Mouse (Mus musculus) inflammation-experienced regulatory T-cells, adult 6 months (primary cell): Measurements from ENCODE around the gene Tstd2. TPM values are rescaled to one million over a fixed set of nuclear protein-coding genes. Genes with fewer than 3 reads are reported as not detected.

Experiments
- ATAC-seq: one replicate; pipeline ENCODE4 v1.8.0; 2017
- polyA plus RNA-seq, 3 experiments: library from polyadenylated mRNA; unstranded; fragments of 100-300 nt; shearing (Covaris generic); gene quantifications; one replicate each; pipeline ENCODE4 v1.2.1; 2017

Gene Tstd2
- polyA plus RNA-seq = 10 to 100 TPM; 22.3 to 32.3 (median 29.5) TPM

DNA sequence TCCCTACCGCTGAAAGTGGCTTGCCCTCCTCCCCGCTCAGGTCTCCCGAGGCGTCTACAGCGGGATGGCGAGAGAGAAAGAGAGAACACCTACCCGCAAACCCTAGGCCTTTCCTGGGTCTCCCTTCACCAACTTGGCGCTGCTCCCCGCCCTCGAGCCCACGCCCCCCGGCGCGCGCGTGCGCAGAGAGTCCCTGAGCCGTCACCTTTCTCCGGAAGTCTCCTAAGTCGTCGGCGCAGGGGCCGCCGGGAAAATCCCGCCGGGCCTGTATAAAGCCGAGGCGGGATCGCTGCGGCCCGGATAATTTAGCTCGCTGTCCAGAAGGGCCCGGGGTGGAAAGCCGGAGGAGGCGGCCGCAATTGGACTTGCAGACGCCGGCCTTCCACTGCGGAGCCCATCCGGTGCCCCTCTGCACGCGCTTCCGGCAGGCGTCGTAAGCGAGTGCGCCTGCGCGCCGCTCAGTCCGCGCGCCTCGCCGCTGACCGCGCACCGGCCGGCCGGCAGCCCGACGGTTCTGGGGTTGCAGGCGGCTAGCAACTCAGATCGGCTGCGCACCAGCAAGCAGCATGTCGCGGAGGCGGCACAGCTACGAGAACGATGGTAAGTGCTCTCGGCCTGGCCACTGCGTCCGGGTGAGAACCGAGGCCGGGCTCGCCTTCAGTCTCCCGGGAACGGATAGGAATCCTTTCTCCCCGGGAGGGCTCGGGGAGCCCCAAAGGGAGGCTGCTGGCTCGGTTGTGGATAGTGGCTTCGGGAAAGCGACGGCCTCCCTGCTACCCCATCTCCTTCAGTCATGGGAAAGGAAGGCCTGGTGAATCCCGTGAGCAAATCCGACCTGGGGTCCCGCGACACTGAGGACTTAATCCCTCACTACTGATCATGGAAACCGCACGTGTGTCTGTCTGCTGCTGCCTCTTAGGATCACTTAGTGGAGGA, at the start of gene Tstd2, which contains the start of gene Ncbp1:
TSS of gene Tstd2 (minus strand) at position 408 of the 936 bp plus-strand sequence.
TSS of gene Ncbp1 (plus strand) at position 327 of the 936 bp plus-strand sequence.
- ATAC-seq = peak; percentile 79

DNA sequence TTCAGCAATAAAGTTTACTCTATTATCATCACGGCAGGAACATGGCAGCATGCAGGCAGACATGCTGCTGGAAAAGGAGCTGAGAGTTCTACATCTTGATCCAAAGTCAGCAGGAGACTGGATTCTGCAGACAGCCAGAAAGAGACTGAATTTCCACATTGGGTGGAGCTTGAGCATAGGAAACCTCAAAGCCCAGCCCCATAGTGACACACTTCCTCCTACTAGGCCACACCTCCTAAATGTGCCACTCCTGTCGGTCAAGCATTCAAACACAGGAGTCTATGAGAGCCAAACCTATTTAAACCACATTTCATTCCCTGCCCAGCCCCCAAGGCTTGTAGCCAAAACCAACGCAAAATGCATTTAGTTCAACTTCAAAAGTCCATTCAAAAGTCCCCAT, 48.0 kb upstream of the Tstd2 start:
- ATAC-seq = no peak

GRCm38 (mm10) chr4:46185890-46186289, 47.4 kb upstream of the Tstd2 start:
- no peak for ATAC-seq

DNA sequence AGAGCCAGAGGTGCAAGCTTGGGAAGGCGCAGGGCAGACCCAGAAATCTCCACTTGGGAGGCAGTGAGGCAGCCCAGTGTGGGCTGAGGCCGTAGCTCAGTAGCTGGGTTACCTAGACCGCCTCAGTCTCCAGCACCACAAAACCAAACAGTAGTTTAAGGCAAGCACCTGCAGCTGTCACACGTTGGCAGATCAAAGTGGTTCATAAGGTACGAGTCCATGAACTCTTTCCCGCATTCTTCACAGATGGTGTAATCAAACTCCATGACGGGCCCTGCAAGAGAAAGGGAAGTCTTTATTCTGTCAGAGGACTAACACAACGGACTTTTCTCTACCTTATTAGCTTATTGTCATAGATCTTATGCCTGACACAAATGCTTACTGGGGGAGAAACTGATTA, 46.9 kb upstream of the Tstd2 start:
- no peak for ATAC-seq

GRCm38 (mm10) chr4:46182181-46182580, 43.7 kb upstream of the Tstd2 start:
- peak; percentile 21 for ATAC-seq

- ATAC-seq = no peak
These were observed 42.7 kb upstream of the Tstd2 start for GRCm38 (mm10) chr4:46181168-46181567.

GRCm38 (mm10) chr4:46177496-46177895, 39.0 kb upstream of the Tstd2 start:
- no peak for ATAC-seq

DNA sequence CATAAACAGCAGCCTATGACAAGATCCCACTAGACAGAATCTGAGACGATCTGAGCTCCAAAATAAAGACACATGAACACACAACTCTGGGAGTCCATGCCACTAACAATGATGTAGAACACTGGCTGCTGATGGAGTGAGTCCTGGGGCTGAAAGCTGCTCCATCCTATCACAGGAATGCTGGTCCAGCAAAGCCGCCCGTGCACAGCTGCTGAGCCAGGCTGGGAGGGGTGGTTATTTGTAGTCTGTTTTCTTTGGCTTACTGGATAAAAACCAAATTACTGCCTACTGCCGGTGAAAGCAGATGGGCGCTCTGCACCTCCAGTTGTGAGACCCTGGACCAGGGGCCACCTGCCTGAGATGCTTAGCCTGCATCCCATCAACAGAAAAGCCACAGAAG, 38.5 kb upstream of the Tstd2 start:
- no peak for ATAC-seq

DNA sequence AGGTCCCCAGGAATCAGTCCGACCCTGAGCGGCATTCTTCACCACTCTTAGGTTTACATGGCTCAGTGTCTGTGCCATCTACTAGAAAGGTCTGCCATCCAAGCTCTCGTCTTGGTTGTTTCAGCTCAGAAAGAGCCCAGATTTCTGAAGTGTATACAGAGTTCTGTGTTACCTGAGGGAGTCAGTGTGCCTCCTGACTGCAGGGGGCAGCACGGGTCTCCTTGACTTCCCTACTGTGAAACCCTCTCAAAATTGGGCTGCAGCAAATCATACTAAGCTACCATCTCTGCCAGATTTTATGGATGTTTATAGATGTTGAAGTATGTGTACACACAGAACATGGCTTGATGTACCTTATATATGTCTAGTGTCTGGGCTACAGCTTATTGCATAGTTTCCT, 37.8 kb upstream of the Tstd2 start:
- ATAC-seq = no peak

DNA sequence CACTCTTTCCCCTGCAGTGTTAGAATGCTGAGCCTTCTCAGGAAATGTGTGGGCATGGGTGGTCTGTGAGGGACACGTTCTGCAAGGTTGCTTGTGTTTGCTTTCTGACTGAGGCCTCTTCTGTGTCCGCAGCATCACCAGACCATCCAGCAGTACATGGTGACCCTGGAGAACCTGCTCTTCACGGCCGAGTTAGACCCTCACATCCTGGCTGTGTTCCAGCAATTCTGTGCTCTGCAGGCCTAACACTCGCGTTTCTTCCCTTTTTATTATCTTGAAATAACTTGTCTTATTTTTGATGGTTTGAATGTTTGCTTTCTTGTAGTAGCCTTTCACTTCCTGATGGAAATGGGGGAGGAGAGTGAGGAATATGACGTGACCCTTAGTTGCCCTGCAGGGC, 33.3 kb upstream of the Tstd2 start:
- no peak for ATAC-seq

DNA sequence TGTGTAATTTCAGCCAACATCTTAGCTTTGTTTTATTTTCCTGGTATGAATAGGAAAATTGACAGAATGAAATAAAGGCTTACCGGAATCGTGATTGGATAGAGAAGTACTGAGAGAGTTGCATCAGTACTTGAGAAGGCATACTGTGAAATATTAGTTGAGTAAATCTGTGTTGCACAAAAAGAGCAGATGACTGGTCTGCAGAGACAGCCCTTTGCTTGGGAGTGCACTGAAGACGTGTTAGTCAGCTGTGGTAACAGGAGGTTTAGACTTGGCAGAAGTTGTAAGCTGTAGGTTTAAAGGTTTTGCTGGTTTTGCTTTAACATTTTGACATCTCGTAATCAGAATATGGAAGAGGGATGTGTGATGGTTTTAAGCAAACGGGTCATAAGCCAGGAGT, 27.3 kb upstream of the Tstd2 start:
- no peak for ATAC-seq

DNA sequence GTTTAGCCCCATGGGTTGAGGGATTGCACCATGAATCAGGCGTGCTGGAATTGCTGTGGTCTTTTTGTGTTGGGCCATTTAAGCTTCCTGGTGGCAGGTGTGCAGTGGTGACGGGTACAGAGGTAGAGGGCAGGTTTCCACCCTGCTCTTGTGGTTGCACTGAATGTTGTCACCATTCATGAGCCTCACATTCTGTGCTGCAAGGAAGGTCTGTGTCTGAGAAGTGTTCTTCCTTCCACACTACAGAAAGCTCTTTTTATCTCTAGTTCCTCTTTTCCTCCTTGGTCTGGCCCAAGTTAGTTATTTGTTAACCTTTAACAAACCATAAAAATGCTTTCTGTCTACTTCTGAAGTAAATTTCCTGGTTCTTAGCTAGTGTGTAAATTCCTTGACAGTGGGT, 25.5 kb upstream of the Tstd2 start:
- ATAC-seq = no peak

- ATAC-seq = peak; percentile 98
These were observed 13.5 kb upstream of the Tstd2 start for GRCm38 (mm10) chr4:46151903-46152544.

DNA sequence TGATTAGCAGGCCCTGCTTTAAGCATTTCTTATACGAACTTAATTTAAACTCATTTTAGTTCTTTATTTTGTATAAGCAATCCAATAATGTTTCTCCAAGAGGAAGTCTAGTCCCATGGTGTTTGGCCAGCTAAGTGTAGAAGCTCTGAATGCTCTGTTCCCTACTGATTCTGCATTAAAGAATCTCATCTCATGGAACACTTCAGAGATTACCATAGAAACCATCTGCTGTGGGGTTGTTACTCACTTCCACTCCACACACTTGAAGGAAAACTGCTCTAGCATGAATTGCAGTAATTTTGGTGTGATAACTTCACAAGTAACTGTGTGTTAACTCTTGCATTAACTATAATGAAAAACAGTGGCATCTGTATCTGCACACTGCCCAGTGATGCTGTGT, 8.4 kb upstream of the Tstd2 start:
- ATAC-seq = no peak

DNA sequence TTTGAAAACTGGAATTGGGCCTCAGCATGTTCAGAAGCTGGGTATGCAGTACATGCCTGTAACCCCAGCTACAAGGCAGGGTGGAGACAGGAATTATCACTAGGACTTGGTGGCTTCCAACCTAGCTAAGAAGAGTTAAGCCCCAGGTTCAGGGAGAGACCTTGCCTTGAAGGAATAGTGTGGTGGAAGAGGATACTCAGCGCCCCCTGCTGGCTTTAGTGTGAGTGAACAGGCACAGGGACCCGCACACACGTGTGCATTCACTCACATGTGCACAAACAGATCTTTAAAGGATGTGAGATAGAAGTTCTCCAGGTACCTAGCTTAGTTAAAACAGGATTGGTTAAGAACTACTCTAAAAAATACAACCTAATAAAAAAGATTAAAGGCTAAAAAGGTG, 5.8 kb upstream of the Tstd2 start:
- ATAC-seq = no peak

GRCm38 (mm10) chr4:46137629-46138286, 736 bp downstream of the Tstd2 start:
- ATAC-seq = peak; percentile 39

DNA sequence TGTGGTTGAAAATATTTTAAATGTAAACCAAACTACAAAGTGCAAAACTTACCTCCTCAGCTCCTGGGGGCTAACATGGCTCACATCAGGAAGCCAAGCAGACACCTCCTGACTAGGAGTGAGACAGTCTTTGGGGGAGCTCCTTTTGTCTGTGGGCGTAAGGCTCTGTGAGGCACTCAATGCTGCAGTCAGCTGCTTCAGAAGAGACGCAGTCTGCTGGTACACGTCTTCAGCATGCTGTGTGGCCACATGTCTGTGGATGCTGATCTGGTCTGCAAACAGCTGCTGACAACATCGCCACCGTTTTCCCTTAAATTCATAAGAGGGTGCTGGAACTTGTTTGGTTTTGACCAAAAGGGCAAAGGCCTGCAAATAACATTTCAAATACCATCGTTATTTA, 6.7 kb downstream of the Tstd2 start:
- no peak for ATAC-seq

- ATAC-seq = peak; percentile 62
These were observed 8.3 kb downstream of the Tstd2 start for GRCm38 (mm10) chr4:46130221-46130620.

DNA sequence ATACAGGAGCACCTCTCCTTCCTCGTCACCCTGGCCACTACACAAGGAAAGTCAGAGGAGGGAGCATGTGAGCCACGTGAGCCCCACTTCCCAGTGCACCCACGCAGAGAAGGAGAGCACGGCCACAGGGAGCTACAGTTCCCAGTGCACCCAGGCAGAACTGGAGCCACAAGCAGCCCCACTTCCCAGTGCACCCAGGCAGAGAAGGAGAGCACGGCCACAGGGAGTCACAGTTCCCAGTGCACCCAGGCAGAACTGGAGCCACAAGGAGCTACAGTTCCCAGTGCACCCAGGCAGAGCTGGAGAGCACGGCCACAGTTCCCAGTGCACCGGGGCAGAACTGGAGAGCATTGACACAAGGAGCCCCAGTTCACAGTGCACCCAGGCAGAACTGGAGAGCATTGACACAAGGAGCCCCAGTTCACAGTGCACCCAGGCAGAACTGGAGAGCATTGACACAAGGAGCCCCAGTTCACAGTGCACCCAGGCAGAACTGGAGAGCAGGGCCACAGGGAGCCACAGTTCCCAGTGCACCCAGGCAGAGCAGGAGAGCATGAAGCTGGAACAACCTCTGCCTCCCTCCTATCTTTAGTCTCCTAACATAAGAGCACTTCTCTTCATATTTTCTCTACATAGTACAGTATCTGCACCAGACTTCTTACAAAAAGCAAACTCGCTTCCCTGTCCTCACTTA, 9.0 kb downstream of the Tstd2 start:
- no peak for ATAC-seq

- ATAC-seq = peak; percentile 85
These were observed 12.0 kb downstream of the Tstd2 start for GRCm38 (mm10) chr4:46126541-46126940.

- ATAC-seq = no peak
These were observed 15.1 kb downstream of the Tstd2 start for GRCm38 (mm10) chr4:46123358-46123757.

GRCm38 (mm10) chr4:46120767-46121166, 17.7 kb downstream of the Tstd2 start:
- ATAC-seq = no peak
